Mouse (Mus musculus) stomach, embryonic 16.5 days (tissue): ENCODE measurements at regions not wholly inside any gene's neighbourhood (a gene's known extent, or its start where the extent isn't known, plus 50 kb on each side); places are given as distances from the start of the nearest gene placed in this dataset.

Experiments used
- ATAC-seq: fragments of 200-750 bp; cut with Nextera tagmentation; 2 replicates; pipeline ENCODE4 v1.8.0; 2017; ENCODE audit warnings: moderate number of reproducible peaks, moderate TSS enrichment; ENCODE audit not compliant: insufficient read depth, low FRiP score
- H3K27ac ChIP-seq: fragments of 300-500 bp; sonication (generic); 2 replicates; pipeline ENCODE4 v1.5.1; 2014; ENCODE audit warnings: low read length
- H3K27me3 ChIP-seq: fragments of 300-500 bp; sonication (generic); 2 replicates; pipeline ENCODE4 v1.6.1; 2014; ENCODE audit warnings: low read length, control low read depth, mixed read lengths; ENCODE audit not compliant: control insufficient read depth, insufficient read depth
- H3K36me3 ChIP-seq: fragments of 300-500 bp; sonication (generic); 2 replicates; pipeline ENCODE4 v1.6.1; 2014; ENCODE audit warnings: low read length; ENCODE audit not compliant: control insufficient read depth, insufficient read depth
- H3K4me1 ChIP-seq: fragments of 300-500 bp; sonication (generic); 2 replicates; pipeline ENCODE4 v1.6.1; 2014; ENCODE audit warnings: low read length, control low read depth, mixed read lengths; ENCODE audit not compliant: control insufficient read depth, insufficient read depth
- H3K4me2 ChIP-seq: fragments of 300-500 bp; sonication (generic); 2 replicates; pipeline ENCODE4 v1.6.1; 2014; ENCODE audit warnings: low read depth, low read length, mixed read lengths
- H3K4me3 ChIP-seq: fragments of 300-500 bp; sonication (generic); replicated peaks from 2 replicates; pipeline ENCODE4 v1.5.1; 2014; ENCODE audit warnings: mild to moderate bottlenecking, low read length
- H3K9ac ChIP-seq: fragments of 300-500 bp; sonication (generic); 2 replicates; pipeline ENCODE4 v1.6.1; 2014; ENCODE audit warnings: low read length
- H3K9me3 ChIP-seq: fragments of 300-500 bp; sonication (generic); replicated peaks from 2 replicates; pipeline ENCODE4 v1.6.1; 2016; ENCODE audit warnings: low read length, control low read depth; ENCODE audit not compliant: control insufficient read depth
- WGBS: fragments of 180-500 bp; shearing (Covaris S2); extraction: QIAGEN DNeasy Blood & Tissue Kit; methylation state at CpG from one replicate; pipeline ENCODE4 v1.1.7; 2014; 5-methylcytosine and 5-hydroxymethylcytosine counted together

- Histone ChIP-seq H3K27me3 (no peaks in the 10 kb centered on the region), H3K4me1 (no peaks in the 10 kb centered on the region), H3K9me3 (no peaks in the 10 kb centered on the region), H3K4me3 (no peak overlapping the region), H3K4me2 (no peak overlapping the region), H3K9ac (no peak overlapping the region), H3K36me3 (no peaks in the 10 kb centered on the region), H3K27ac (no peak overlapping the region)
- ATAC-seq = no peak
Observed at GRCm38 (mm10) chr1:113288242-113288641, 1423.5 kb upstream of the Dsel start.

GRCm38 (mm10) chr1:113284122-113284521, 1419.4 kb upstream of the Dsel start:
- ATAC-seq = no peak
- H3K9ac ChIP-seq = no peak overlapping the region
- no peak overlapping the region for H3K27ac ChIP-seq
- no peaks in the 10 kb centered on the region for H3K27me3 ChIP-seq
- H3K4me3 ChIP-seq = no peak overlapping the region
- H3K4me2 ChIP-seq = no peak overlapping the region
- no peaks in the 10 kb centered on the region for H3K9me3 ChIP-seq
- H3K36me3 ChIP-seq = no peaks in the 10 kb centered on the region
- no peaks in the 10 kb centered on the region for H3K4me1 ChIP-seq

- Histone ChIP-seq H3K27me3 (no peaks in the 10 kb centered on the region), H3K9me3 (no peaks in the 10 kb centered on the region), H3K4me1 (no peaks in the 10 kb centered on the region), H3K4me2 (no peak overlapping the region), H3K27ac (no peak overlapping the region), H3K4me3 (no peak overlapping the region), H3K36me3 (no peaks in the 10 kb centered on the region), H3K9ac (no peak overlapping the region)
- ATAC-seq = no peak
Observed at GRCm38 (mm10) chr1:113259421-113259820, 1394.7 kb upstream of the Dsel start.

- Histone ChIP-seq H3K9ac (no peak overlapping the region), H3K27ac (no peak overlapping the region), H3K9me3 (no peaks in the 10 kb centered on the region), H3K4me2 (no peak overlapping the region), H3K4me1 (no peaks in the 10 kb centered on the region), H3K4me3 (no peak overlapping the region), H3K27me3 (no peaks in the 10 kb centered on the region), H3K36me3 (no peaks in the 10 kb centered on the region)
- 76% methylated on average over 5 of the region's 5 CpGs for WGBS
- ATAC-seq = no peak
Observed at GRCm38 (mm10) chr1:113247325-113247724, 1382.6 kb upstream of the Dsel start.

GRCm38 (mm10) chr1:113210095-113210494, 1345.4 kb upstream of the Dsel start:
- Histone ChIP-seq H3K4me1 (no peaks in the 10 kb centered on the region), H3K36me3 (no peaks in the 10 kb centered on the region), H3K9ac (no peak overlapping the region), H3K9me3 (no peaks in the 10 kb centered on the region), H3K27me3 (no peaks in the 10 kb centered on the region), H3K27ac (no peak overlapping the region), H3K4me2 (no peak overlapping the region), H3K4me3 (no peak overlapping the region)
- WGBS = 71% methylated on average over 1 of the region's 1 CpGs
- no peak for ATAC-seq

DNA sequence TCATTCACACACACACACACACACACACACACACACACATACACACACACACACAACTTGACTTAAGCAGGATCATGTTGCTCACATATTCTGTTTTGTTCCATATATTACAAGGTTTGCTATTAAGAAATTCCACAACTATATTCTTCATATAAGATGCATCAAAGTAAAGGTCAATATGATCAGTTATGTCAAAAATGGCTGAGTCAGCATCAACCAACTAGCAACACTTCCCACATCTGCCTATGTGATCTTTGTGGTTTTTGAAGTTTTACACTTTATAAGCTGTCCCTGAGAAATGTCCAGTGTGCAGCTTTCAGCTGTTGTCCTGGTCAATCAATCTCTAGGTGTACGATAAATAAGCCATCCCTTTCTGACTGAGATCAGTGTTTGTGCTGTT, 1339.3 kb upstream of the Dsel start:
- Histone ChIP-seq H3K36me3 (no peaks in the 10 kb centered on the region), H3K9ac (no peak overlapping the region), H3K27ac (no peak overlapping the region), H3K4me3 (no peak overlapping the region), H3K4me2 (no peak overlapping the region), H3K4me1 (no peaks in the 10 kb centered on the region), H3K9me3 (no peaks in the 10 kb centered on the region), H3K27me3 (no peaks in the 10 kb centered on the region)
- no peak for ATAC-seq
- 89% methylated on average over 1 of the region's 1 CpGs for WGBS

DNA sequence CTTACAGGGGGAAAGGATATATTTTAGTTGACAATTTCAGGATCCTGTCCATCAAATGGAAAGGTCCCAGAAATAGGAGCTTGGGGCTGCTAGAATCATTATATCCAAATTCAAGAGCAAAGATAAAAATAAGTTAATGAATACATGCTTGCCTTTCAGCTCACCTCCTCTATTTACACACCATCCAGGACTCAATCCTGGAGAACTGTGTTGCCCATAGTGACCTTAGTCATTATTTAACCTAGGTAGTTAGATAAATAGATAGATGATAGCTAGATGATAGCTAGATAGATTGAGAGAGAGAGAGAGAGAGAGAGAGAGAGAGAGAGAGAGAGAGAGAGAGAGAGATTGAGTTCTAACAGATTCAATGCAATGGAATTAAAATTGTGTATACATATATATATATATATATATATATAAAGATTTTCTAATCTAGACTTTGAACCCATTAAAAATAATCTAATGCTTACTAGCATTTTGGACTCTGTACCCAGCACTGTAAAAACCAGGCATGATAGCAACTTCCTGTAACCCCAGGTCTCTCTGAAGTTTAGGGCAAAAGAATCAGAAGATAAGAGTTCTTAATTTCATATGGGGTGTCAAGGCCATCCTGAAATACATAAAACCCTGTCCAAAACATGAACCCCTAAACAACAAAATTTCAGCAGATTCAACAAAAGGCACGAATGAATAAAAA, 1329.5 kb upstream of the Dsel start:
- Histone ChIP-seq H3K36me3 (no peaks in the 10 kb centered on the region), H3K27ac (no peak overlapping the region), H3K9ac (no peak overlapping the region), H3K4me2 (no peak overlapping the region), H3K4me1 (no peaks in the 10 kb centered on the region), H3K9me3 (no peaks in the 10 kb centered on the region), H3K4me3 (no peak overlapping the region), H3K27me3 (no peaks in the 10 kb centered on the region)
- ATAC-seq = no peak
- WGBS = 63% methylated on average over 1 of the region's 1 CpGs

DNA sequence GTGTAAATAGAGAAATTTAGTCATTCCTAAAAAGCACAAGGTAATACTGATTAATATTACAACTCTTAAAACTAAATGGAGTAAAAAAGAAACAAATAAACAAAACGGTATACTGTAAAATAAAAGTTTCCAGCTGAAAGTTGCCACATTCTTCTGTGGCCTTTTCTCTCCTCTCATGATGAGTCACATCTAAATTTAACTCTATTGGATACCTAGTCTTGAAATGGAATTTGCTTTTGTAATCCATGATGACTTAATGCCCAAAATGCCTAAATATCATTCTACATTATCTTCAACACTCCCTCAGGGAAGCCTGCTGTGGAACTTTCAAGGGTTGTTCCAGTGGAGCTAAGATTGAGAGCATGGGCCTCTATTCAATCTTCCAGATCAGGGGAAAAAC, 1298.5 kb upstream of the Dsel start:
- Histone ChIP-seq H3K4me2 (no peak overlapping the region), H3K9me3 (no peaks in the 10 kb centered on the region), H3K4me3 (no peak overlapping the region), H3K9ac (no peak overlapping the region), H3K36me3 (no peaks in the 10 kb centered on the region), H3K27ac (no peak overlapping the region), H3K4me1 (no peaks in the 10 kb centered on the region), H3K27me3 (no peaks in the 10 kb centered on the region)
- 82% methylated on average over 1 of the region's 1 CpGs for WGBS
- no peak for ATAC-seq
